Mouse (Mus musculus) liver, embryonic 11.5 days (tissue): ENCODE measurements around the gene Spata31d1b. TPM values are rescaled to one million over a fixed set of nuclear protein-coding genes. Genes with fewer than 3 reads are reported as not detected.

Source experiments
- ATAC-seq: fragments of 200-750 bp; cut with Nextera tagmentation; replicated peaks from 2 replicates; pipeline ENCODE4 v1.8.0; 2017; ENCODE audit warnings: moderate number of reproducible peaks, mild to moderate bottlenecking, moderate TSS enrichment, moderate library complexity; ENCODE audit not compliant: low FRiP score
- DNase-seq: peaks from one replicate; pipeline ENCODE4 v3.0.0-alpha.2; 2017; ENCODE audit warnings: low spot score
- H3K27ac ChIP-seq: fragments of 300-500 bp; sonication (generic); 2 replicates; pipeline ENCODE4 v1.5.1; 2014; ENCODE audit warnings: mild to moderate bottlenecking, low read depth, low read length, control low read depth
- H3K27me3 ChIP-seq: fragments of 300-500 bp; sonication (generic); replicated peaks from 2 replicates; pipeline ENCODE4 v1.6.1; 2014; ENCODE audit warnings: low read length, mixed read lengths; ENCODE audit not compliant: control insufficient read depth, insufficient read depth
- H3K36me3 ChIP-seq: fragments of 300-500 bp; sonication (generic); 2 replicates; pipeline ENCODE4 v1.6.1; 2014; ENCODE audit warnings: mild to moderate bottlenecking, low read length, moderate library complexity, mixed read lengths; ENCODE audit not compliant: control insufficient read depth, insufficient read depth
- H3K4me1 ChIP-seq: fragments of 300-500 bp; sonication (generic); replicated peaks from 2 replicates; pipeline ENCODE4 v1.6.1; 2014; ENCODE audit warnings: low read length, mixed read lengths; ENCODE audit not compliant: control insufficient read depth, insufficient read depth
- H3K4me2 ChIP-seq: fragments of 300-500 bp; sonication (generic); 2 replicates; pipeline ENCODE4 v1.6.1; 2014; ENCODE audit warnings: mild to moderate bottlenecking, control low read depth, moderate library complexity
- H3K4me3 ChIP-seq: fragments of 300-500 bp; sonication (generic); 2 replicates; pipeline ENCODE4 v1.5.1; 2014; ENCODE audit warnings: low read depth, low read length, control low read depth
- H3K9ac ChIP-seq: fragments of 300-500 bp; sonication (generic); 2 replicates; pipeline ENCODE4 v1.6.1; 2014; ENCODE audit warnings: low read depth, low read length, control low read depth
- H3K9me3 ChIP-seq: fragments of 300-500 bp; sonication (generic); 2 replicates; pipeline ENCODE4 v1.6.1; 2016; ENCODE audit warnings: low read length, inconsistent platforms, mixed read lengths; ENCODE audit not compliant: control insufficient read depth
- WGBS: fragments of 180-500 bp; shearing (Covaris S2); extraction: QIAGEN DNeasy Blood & Tissue Kit; methylation state at CpG from one replicate; pipeline ENCODE4 v1.1.7; 2014; 5-methylcytosine and 5-hydroxymethylcytosine counted together
- polyA plus RNA-seq: library from polyadenylated mRNA; unstranded; fragments of >200 nt; fragmentation: Nextera tagmentation; extraction: Ambion mirVana; gene quantifications from 2 replicates; pipeline ENCODE4 v1.2.1, GENCODE M21; 2014

The Spata31d1b gene
- polyA plus RNA-seq, 1 experiment from 2014 or later: not detected

- no peaks in the 10 kb centered on the region for H3K27me3 ChIP-seq
- H3K4me2 ChIP-seq: no peak overlapping the region
- no peak overlapping the region for H3K27ac ChIP-seq
- WGBS: 65% methylated on average over 6 of the region's 6 CpGs
- no peak for DNase-seq
- ATAC-seq: no peak
- H3K36me3 ChIP-seq: no peaks in the 10 kb centered on the region
- no peaks in the 10 kb centered on the region for H3K4me1 ChIP-seq
- no peak overlapping the region for H3K4me3 ChIP-seq
- H3K9me3 ChIP-seq: no peaks in the 10 kb centered on the region
- no peak overlapping the region for H3K9ac ChIP-seq
Observed at GRCm38 (mm10) chr13:59745462-59745861, 33.4 kb downstream of the Spata31d1b start.

GRCm38 (mm10) chr13:59746164-59746563 is 34.1 kb downstream of the Spata31d1b start:
- 78% methylated on average over 5 of the region's 6 CpGs for WGBS
- H3K36me3 ChIP-seq: no peaks in the 10 kb centered on the region
- H3K9me3 ChIP-seq: no peaks in the 10 kb centered on the region
- DNase-seq: no peak
- ATAC-seq: no peak
- no peaks in the 10 kb centered on the region; the same call in 1 of the 2 replicates for H3K4me1 ChIP-seq
- H3K4me3 ChIP-seq: no peak overlapping the region
- no peak overlapping the region for H3K27ac ChIP-seq
- no peak overlapping the region for H3K4me2 ChIP-seq
- H3K9ac ChIP-seq: no peak overlapping the region
- H3K27me3 ChIP-seq: no peaks in the 10 kb centered on the region

GRCm38 (mm10) chr13:59746711-59747110 is 34.6 kb downstream of the Spata31d1b start, which contains the start of gene 1700014D04Rik:
Gene 1700014D04Rik (minus strand): TSS chr13:59746752.
- no peak within 1 kb of the TSS for H3K4me2 ChIP-seq
- H3K9ac ChIP-seq: no peak within 1 kb of the TSS
- H3K4me3 ChIP-seq: no peak within 1 kb of the TSS
- H3K4me1 ChIP-seq: no peaks in the 10 kb centered on the region; the same call in 1 of the 2 replicates
- H3K27me3 ChIP-seq: no peaks in the 10 kb centered on the region
- no peaks in the 10 kb centered on the region for H3K36me3 ChIP-seq
- DNase-seq (no peak), ATAC-seq (no peak)
- H3K27ac ChIP-seq: no peak within 1 kb of the TSS
- H3K9me3 ChIP-seq: no peaks in the 10 kb centered on the region
- WGBS: 88% methylated on average over 9 of the region's 9 CpGs

- DNase-seq (no peak), ATAC-seq (no peak)
- Histone ChIP-seq H3K9ac (no peak overlapping the region), H3K4me1 (no peaks in the 10 kb centered on the region; the same call in 1 of the 2 replicates), H3K27ac (no peak overlapping the region), H3K36me3 (peaks cover 11% of the 10 kb centered on the region; the same call in 1 of the 2 replicates), H3K27me3 (no peaks in the 10 kb centered on the region), H3K4me2 (no peak overlapping the region), H3K4me3 (no peak overlapping the region), H3K9me3 (0 out of 2 replicates have a peak, but pooled peaks cover 3% of the 10 kb centered on the region)
- WGBS: 56% methylated on average over 12 of the region's 12 CpGs
Observed at GRCm38 (mm10) chr13:59750310-59750709, 38.2 kb downstream of the Spata31d1b start.

- Histone ChIP-seq H3K4me3 (no peak overlapping the region), H3K27me3 (no peaks in the 10 kb centered on the region), H3K9ac (no peak overlapping the region), H3K9me3 (0 out of 2 replicates have a peak, but pooled peaks cover 3% of the 10 kb centered on the region), H3K4me1 (no peaks in the 10 kb centered on the region), H3K36me3 (peaks cover 53% of the 10 kb centered on the region), H3K27ac (no peak overlapping the region; the same call in 1 of the 2 replicates), H3K4me2 (no peak overlapping the region)
- ATAC-seq: no peak
- DNase-seq: no peak
- 85% methylated on average over 7 of the region's 7 CpGs for WGBS
Observed at GRCm38 (mm10) chr13:59756906-59757305, 44.8 kb downstream of the Spata31d1b start.

- no peaks in the 10 kb centered on the region for H3K9me3 ChIP-seq
- peaks cover 40% of the 10 kb centered on the region for H3K4me1 ChIP-seq
- no peak for DNase-seq
- H3K36me3 ChIP-seq: peaks cover 41% of the 10 kb centered on the region
- no peaks in the 10 kb centered on the region for H3K27me3 ChIP-seq
- 72% methylated on average over 7 of the region's 7 CpGs for WGBS
- H3K4me3 ChIP-seq: no peak overlapping the region
- H3K9ac ChIP-seq: no peak overlapping the region
- peak overlapping the region; percentile 18; the same call in 1 of the 2 replicates for H3K4me2 ChIP-seq
- ATAC-seq: peak; percentile 77
- peak overlapping the region; percentile 46; the same call in 1 of the 2 replicates for H3K27ac ChIP-seq
Observed at GRCm38 (mm10) chr13:59762791-59763190, 50.7 kb downstream of the Spata31d1b start.

GRCm38 (mm10) chr13:59766786-59767515 is 54.9 kb downstream of the Spata31d1b start:
- Histone ChIP-seq H3K4me2 (peak overlapping the region; percentile 76), H3K27ac (peak overlapping the region; percentile 56), H3K36me3 (peaks cover 9% of the 10 kb centered on the region), H3K4me3 (peak overlapping the region; percentile 93), H3K9ac (peak overlapping the region; percentile 50), H3K9me3 (no peaks in the 10 kb centered on the region), H3K27me3 (no peaks in the 10 kb centered on the region), H3K4me1 (peaks cover 55% of the 10 kb centered on the region)
- ATAC-seq (no peak), DNase-seq (no peak)
- 65% methylated on average over 11 of the region's 11 CpGs for WGBS

GRCm38 (mm10) chr13:59768531-59768930 is 56.4 kb downstream of the Spata31d1b start:
- H3K9ac ChIP-seq: peak overlapping the region; percentile 93
- H3K4me2 ChIP-seq: peak overlapping the region; percentile 76
- H3K36me3 ChIP-seq: peaks cover 6% of the 10 kb centered on the region; the same call in 1 of the 2 replicates
- H3K27ac ChIP-seq: peak overlapping the region; percentile 100
- 24% methylated on average over 13 of the region's 13 CpGs for WGBS
- ATAC-seq: no peak
- H3K9me3 ChIP-seq: no peaks in the 10 kb centered on the region
- H3K4me3 ChIP-seq: peak overlapping the region; percentile 93
- DNase-seq: no peak
- H3K27me3 ChIP-seq: no peaks in the 10 kb centered on the region
- H3K4me1 ChIP-seq: peaks cover 50% of the 10 kb centered on the region
